Mouse (Mus musculus) mature B cell (primary cell): ENCODE results near the gene Ccser1.

ENCODE experiments used
- in situ Hi-C: fragments of 300-500 bp; cut with MboI; formaldehyde crosslinking; loops from 2 replicates; pipeline ENCODE4 v1.14.3; 2019

Ccser1 gene

DNA sequence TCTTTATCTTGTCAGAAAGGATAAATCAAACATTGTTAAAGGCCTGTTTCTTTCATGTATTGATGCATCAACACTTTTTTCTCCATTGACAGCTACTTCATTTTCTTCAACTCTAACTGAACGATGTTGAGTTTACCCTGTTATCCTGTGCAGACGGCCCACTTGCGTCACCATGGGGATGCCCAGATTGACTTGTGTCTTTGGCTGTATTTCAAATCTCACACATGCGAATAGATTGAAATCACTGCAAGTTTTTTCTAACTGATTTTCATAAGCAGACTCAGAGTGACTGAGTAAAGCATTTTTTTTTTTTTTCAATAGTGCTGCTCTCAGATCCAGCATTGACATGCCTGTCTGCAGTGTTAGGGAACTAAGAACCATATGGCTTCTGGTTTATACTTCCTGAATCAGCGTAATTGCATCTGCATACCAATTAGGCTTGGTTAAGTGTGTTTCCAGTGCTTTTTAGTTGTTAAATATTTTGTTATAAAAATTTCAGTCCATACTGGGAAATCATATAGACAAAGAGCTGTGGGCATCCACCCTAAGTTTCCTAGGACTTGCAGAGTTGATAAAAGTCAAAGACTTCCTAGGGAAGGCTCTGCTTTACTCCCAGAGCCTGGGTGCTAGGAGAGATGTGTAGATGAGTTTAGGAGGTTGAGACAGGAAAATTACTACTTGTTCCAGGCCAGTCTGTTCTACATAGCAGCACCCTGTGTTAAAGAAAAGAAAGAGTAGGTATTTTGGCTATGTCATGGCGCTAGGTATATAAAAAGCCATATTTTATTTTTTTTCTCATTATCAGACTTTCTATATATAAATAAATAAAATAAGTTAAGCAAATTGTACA lies 116.3 kb downstream of the Ccser1 start:
- in situ Hi-C loops: no loop called here

DNA sequence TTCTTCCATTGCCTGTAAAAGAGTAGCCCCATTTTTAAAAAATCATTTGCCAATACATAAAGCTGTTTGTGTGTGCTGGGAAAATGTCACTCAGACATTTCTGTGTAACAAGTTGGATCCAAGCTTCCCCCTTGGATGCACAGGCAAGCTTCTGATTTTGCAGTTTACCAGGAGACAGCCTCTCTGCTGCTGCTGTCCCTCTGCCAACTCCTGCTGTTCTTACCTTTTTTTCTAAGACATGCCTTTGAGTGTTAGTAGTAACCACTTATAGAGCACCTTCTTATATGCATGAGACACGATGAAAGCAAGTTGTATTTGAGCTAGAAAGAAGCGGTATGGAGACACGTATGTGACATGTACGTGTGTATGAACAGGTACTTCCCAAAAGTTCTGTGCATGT lies 120.3 kb downstream of the Ccser1 start:
- in situ Hi-C loops: loop anchor here (10.0 kb wide), 2 partner anchors 236 to 316 kb away; no protein-coding TSS in a partner anchor

DNA sequence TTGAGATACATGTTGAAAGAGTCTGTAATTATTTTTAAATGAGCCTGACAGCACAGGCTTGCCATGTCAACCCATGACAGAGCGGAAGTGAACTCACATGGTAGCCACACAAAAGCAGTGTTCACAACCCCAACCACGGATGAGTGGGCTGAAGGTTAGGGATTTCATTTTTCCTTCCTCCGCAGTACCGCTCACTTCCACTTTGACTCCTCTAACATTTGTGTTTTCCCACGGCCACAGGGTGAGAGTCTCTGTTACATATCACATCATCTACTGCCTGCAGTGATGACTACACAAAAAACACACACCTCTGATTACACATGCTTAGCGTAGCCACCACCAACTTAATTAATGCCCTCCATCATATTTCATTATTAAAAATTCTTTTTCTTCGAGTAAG lies 120.9 kb downstream of the Ccser1 start:
- in situ Hi-C loops: loop anchor here (10.0 kb wide), 2 partner anchors 236 to 316 kb away; no protein-coding TSS in a partner anchor

DNA sequence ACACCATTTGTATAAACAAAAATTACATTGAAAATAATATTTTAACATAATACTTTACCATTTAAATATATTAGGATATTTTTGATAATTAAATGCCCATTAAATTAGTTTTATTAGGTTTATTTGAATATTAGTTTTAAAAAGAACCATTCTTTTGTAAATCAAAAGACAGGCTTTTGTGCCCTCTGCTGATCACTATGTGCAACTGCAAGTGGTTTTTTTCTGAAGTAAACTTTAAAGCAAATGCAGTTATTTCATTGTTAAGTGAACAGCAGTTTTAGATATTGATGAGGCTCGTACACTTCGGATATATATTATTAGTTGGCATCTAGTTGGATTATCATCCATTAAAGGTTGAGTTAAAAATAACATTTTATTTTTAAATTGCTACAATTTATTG lies 121.5 kb downstream of the Ccser1 start:
- in situ Hi-C loops: loop anchor here (10.0 kb wide), 2 partner anchors 237 to 317 kb away; no protein-coding TSS in a partner anchor

DNA sequence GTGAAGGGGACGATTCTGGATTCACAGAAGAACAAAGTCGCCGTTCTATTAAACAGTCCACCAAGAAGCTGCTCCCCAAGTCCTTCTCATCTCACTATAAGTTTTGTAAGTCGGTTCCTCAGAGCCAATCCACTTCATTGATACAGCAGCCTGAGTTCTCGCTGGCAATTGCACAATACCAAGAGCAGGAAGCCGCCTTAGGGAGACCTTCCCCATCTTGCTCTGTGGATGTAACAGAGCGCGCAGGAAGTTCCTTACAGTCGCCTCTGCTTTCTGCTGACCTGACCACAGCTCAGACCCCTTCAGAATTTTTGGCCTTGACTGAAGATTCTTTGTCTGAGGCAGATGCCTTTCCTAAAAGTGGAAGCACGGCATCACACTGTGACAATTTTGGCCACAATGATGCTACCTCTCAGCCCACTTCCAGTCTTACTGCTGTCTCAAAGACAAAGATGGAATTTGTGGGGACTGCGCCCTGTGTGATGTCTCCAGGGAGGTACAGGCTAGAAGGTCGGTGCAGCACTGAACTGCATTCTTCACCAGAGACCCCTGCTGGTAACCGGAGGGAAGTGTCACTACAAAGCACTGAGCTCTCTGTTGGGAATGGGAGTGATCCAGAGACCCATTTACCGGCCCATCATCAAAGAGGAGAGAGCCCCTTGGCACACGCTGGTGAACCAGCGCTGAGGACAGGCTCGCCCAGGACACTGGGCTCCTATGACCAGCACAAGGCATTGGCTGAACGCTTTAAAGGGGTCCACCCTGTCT lies 131.4 kb downstream of the Ccser1 start:
- in situ Hi-C loops: no loop called here

DNA sequence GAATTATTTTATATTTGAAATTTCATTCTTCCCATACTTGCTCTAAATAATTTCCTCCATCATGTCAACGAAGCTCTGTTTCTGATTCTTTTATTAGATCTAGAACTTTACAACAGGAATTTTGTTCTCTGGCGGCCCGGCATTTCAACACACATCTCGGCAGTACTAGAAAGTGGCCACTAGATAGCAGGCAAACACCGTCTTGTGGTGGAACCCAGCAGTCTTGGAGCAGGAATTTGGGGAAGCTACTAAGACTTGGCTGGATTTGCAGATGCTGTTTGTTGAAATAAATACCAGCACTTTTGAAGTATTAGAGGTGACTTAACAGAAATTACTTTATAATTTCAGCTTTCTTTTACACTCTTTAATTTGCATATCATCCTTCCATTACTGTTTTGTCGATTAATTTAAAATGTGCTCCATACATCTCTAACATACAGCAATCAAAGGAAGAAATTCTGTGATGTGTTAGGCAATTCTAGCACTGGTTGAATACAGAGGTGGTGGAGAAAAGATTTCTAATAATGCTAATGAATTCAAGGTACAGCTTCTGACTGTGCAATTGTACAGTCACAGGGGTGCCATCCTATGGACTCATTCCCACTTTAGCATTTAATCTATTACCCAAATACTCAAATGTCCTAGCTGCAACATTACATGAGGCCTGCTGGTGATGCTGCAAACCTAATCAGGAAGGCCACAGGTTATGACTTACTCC lies 135.9 kb downstream of the Ccser1 start:
- in situ Hi-C loops: no loop called here

DNA sequence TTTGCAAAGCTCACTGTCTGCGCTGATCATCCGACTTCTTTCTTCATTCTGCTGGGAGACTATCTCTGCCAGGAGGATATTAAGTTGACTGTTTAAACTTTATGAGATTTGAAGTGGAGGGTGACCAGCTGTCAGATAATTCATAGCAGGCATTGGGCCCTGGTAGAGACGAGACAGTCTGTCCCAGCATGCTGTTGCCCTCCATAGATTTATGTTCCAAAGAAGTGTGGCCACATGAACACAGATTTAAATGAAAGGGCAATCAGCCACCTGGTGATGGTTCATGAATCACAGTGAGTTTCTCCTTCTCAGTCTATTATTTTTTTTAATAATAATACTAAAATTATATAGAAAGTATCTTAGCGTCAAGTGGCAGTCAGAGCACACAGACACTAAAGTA lies 140.7 kb downstream of the Ccser1 start:
- in situ Hi-C loops: no loop called here

DNA sequence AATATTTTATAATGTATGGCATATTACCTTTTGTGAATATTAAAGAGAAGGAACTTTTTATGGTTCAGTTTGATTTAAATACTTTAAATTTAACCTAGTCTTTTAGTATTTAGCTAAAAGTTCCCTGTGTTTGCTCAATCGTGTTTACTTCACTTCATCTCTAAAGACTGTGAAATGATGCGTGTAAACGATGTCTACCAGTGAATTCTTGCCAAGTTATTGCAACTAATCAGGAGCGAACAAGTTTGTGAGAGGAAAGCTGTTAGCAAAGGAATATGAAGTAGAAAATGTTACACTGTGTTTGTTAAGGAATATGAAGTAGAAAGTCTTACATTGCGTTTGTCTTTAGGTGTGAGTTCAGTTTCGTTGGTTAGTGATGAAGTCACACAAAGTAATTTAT lies 142.2 kb downstream of the Ccser1 start:
- in situ Hi-C loops: no loop called here

DNA sequence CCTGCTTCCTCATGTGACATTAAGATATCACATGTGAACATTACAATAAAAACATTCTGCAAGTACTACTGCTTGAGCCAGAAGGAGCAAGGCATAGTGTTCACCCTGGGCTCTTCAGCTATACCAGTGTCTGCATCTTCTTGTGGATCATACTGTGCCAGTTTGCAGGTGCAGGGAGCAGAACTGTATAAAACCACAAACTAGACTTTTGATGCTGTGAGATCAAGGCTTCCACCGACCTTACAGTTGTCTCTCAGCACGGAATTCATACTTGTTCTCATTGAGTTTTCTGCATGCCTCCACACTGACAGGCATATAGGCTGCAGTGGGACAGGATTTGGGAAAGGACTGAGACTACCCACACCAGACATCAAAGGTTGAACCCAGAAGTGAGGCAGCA lies 146.0 kb downstream of the Ccser1 start:
- in situ Hi-C loops: no loop called here

DNA sequence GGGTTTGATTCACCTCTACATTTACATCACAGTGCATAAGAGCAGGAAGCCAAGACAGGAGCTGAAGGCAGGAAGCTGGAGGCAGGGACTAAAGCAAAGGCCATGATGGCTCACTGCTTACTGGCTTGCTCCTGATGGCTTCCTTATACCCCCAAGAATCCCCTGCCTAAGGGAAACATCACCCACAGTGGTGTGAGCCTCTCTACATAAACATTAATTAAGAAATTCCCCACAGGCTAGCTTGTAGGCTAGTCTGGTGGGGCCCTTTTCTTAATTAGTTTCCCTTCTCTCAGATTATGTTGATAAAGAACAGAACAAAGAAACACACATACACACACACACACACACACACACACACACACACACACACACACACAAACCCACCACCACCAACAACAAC lies 148.9 kb downstream of the Ccser1 start:
- in situ Hi-C loops: no loop called here

DNA sequence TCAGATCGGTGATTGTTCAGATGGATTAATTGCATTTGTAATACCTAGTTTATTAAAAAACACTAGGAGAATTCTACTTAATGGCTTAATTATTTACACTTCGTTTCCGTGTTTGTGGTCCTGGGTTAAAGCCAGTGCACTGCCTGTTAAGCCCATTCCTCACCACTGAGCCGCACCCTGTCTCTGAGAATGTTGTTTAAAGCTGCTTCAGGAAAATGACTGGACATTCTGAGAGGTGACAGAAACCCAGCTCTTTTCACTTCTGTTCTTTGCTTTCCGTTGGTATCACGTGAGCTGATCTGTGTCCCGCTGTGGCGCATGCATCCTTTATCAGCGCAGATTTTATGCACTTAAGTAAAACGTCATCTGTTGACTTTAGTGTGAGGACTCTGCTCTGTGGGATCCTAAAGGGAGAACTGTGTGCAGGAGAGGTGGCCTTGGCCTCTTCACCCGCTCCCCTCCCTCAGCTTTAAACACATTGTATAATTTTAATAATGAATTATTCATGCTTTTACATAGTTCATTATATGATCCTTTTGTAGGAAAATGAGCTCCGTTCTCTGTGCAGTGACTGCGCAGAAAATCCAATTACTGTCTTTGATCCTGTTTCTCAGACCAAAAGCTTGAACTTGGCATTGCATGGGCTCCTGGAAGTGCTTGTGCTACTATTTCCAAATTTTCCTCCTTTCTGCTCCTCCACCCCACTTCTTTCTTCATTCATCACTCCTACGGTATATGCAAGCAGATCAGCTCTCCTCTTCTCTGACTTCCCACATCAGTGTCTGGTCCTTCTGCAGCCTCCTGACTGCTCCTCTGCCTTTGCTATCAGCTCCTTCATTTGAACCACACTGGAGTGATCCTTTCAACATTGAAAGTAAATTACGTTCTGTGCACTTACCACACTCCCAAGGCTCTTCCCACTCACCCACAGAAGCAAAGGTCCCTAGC lies 149.7 kb downstream of the Ccser1 start:
- in situ Hi-C loops: no loop called here

DNA sequence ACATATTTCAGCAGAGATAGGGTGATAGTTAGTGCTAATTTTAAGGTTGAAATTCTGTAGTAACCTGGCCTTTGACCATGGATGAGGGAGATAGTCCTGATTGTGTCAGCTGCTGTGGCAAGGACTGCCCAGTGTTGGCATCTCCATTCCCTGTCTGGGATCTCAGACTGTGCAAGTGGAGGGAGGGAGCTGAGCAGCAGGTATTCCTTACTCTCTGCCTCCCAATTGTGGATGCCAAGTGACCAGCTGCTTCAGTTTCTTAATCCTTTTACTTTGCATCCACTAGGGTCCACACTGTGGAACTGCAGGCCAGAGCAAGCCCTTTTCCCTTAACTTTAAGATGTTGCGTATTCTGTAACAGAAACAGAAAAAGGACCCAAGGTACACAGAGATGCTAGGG lies 154.3 kb downstream of the Ccser1 start:
- in situ Hi-C loops: no loop called here

DNA sequence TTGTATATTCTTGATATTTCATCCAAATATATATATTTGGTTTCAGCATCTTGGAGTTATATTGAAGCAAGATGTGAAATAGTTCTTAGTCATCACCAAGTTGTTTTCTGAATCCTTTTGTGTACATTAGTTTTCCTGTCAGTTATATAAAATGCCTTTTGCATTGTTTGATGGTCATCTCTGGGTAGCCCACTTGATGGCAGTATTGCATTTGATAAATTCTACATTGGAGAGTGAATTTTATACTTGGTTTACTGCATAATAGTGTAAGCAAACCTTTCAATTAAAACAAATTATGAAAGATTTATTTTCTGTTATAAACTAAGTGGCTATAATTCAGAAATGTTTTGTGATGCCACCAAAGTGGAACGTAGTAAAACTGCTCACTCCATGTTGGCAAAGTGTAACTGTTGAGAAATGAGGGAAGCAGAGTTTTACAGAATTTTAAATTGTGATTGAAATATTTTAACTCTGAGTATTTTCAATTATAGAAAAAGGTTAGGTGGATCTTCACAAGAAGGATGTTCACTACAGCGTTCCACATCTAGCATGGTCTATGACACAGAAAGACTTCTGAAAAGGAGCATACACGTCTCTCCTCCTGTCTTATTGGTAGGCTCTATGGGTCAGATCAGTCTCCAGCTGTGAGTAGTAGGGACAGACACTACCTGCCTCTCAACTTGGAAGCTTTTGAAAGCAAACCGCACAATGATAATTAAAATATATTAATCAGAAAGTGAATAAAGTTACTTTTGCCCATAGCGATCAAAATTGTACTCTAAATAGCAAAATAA lies 167.1 kb downstream of the Ccser1 start:
- in situ Hi-C loops: no loop called here

DNA sequence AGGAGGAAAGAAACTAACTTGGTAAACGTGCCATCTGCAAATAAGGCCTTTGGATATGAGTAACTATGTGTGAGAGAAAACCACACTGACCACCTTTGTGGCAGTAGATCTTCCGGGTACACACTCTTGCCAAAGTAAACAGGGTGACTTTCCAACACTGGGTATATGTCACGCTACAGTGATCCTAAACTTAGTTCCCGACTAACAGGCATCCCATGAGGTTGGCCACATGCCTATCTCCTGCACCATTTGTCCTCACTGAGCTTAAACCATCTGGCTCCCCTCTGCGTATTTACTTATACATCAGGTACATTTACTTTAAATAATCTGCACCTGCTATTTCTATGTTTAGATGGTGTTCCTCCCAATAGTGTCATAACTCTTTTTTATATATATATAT lies 183.6 kb downstream of the Ccser1 start:
- in situ Hi-C loops: no loop called here

DNA sequence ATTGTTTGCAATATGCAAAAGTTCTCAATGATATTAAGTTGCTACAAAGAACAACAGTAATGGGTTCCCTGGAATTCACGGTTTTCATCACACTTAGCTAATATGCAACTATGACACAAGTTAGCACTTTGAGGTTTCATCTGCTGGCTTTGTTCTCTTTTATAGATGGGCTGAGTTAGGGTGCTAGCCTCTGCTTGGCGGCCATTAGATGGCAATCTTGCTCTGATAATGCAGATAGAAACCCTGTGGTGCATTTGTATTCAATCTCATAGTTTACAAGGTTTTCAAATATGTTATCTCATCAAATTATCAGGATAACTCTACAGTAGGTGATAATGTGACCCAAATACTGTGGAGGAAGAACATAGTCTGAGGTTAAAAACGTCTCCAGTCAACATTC lies 202.4 kb downstream of the Ccser1 start:
- in situ Hi-C loops: no loop called here

DNA sequence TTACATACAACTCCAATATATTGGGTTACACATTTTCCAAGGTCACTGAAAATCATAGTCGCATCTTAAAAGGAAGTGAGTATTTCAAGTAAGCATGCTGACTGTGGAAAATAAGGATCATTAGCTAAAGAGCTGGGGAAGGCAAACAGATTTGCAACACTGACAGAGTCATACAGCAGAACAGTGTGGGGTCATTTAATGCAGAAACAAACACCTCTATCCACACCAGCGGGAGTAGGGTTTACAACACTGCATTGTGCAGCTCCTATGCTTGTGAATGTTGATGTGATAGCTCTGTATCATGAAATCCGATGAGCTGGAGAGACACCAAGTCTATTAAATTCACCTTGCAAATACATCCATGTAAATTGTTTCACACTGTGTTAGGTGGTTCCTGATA lies 202.9 kb downstream of the Ccser1 start:
- in situ Hi-C loops: no loop called here

DNA sequence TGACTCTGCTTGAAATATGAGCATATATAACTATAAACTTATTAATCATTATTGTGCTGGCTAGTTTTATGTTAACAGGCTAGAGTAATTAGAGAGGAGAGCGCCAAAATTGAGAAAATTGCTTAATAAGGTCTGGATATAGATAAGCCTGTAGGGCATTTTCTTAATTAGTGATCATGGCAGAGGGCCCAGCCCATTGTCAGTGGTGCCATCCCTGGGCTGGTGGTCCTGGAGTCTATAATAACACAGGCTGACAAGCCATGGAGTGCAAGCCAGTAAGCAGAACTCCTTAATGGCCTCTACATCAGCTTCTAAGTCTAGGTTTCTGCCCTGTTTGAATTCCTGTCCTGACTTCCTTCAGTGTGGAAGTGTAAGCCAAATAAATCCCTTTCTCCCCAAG lies 206.9 kb downstream of the Ccser1 start:
- in situ Hi-C loops: no loop called here

DNA sequence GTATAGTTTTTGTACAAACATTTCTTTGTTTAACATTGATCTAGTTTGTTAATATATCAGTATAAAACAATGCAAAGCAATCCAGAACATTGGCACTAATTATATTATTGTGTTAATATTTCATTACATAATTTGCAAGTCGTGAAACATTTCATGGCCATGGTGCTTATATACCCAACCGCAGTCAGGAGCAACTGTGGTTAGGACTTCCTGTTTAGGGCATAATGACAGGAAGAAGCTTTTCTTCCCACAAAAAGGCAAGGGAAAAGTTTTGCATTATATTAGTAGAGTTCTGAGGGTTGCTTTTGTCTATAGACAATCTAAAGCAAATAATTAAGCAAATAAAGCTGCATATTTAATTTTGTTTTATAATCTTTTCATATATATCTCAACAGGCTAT lies 247.4 kb downstream of the Ccser1 start:
- in situ Hi-C loops: no loop called here

DNA sequence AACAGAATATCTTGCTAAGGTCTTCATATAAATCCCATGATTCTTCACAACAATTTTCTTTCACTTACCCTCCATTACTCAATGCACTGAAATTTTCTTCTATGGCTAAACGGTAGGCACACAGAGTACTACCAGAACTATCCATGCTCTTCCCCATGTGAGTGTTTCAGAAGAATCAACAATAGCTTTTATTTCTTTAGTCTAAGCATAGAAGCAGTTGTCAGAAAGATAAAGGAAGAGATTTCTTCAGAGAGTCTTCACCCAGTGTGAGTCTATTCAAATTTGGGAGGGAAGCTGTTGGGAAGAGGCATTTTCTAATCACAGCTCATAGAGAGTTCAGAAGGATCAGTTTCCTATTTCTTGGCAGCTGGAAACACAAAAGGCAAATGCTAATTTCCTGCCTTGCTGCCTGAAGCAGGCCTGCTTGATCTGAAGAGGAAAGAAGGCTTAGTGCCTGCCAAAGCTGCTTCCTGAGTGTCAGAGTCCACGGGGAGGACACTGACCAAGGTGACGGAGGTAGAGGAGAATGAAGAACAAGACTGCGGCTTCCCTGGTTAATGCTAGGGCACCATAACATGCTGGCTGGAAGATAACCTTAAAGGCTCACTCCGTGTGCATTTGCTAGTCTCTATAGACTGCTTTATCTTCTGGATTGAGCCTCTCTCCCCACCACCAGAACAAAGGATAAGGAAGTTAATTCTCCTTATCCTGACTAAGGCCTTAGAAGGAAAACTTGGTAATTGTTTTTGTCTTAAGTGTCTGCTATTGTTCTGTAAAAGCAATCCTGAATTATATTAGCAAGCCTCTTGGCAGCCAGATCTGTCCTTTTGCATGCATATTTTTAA lies 251.0 kb downstream of the Ccser1 start:
- in situ Hi-C loops: no loop called here

DNA sequence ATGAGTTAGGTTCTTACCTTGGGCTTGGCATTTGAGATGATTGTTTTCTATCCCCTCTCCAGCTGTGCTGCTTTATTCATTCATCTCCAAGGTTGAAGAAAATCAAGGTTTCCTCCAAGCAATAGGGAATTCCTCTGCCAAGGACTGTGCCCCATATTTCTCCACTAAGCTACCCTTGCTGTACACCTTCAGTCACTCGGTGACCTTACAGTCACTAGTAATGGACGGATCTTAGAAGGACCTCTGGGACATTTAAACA lies 251.5 kb downstream of the Ccser1 start:
- in situ Hi-C loops: no loop called here
